Mouse (Mus musculus) midbrain, embryonic 15.5 days (tissue): ENCODE measurements around the gene Map10. TPM values are rescaled to one million over a fixed set of nuclear protein-coding genes. Genes with fewer than 3 reads are reported as not detected.

Source experiments
- ATAC-seq: fragments of 200-750 bp; cut with Nextera tagmentation; replicated peaks from 2 replicates; pipeline ENCODE4 v1.8.0; 2017; ENCODE audit warnings: moderate TSS enrichment
- H3K27ac ChIP-seq: fragments of 300-500 bp; sonication (generic); 2 replicates; pipeline ENCODE4 v1.5.1; 2015; ENCODE audit warnings: mild to moderate bottlenecking, inconsistent platforms
- H3K27me3 ChIP-seq: fragments of 300-500 bp; sonication (generic); replicated peaks from 2 replicates; pipeline ENCODE4 v1.6.1; 2015; ENCODE audit warnings: inconsistent platforms
- H3K36me3 ChIP-seq: fragments of 300-500 bp; sonication (generic); replicated peaks from 2 replicates; pipeline ENCODE4 v1.6.1; 2015; ENCODE audit warnings: inconsistent platforms
- H3K4me1 ChIP-seq: fragments of 300-500 bp; sonication (generic); 2 replicates; pipeline ENCODE4 v1.6.1; 2015; ENCODE audit warnings: inconsistent platforms
- H3K4me2 ChIP-seq: fragments of 300-500 bp; sonication (generic); 2 replicates; pipeline ENCODE4 v1.6.1; 2015; ENCODE audit warnings: inconsistent platforms, mild to moderate bottlenecking, moderate library complexity
- H3K4me3 ChIP-seq: fragments of 300-500 bp; sonication (generic); 2 replicates; pipeline ENCODE4 v1.5.1; 2015; ENCODE audit warnings: mild to moderate bottlenecking, inconsistent platforms
- H3K9ac ChIP-seq: fragments of 300-500 bp; sonication (generic); 2 replicates; pipeline ENCODE4 v1.6.1; 2015; ENCODE audit warnings: mild to moderate bottlenecking, inconsistent platforms
- H3K9me3 ChIP-seq: fragments of 300-500 bp; sonication (generic); 2 replicates; pipeline ENCODE4 v1.6.1; 2016; ENCODE audit warnings: inconsistent platforms
- WGBS: fragments of 180-500 bp; shearing (Covaris S2); methylation state at CpG from one replicate; pipeline ENCODE4 v1.1.7; 2015; ENCODE audit warnings: mixed read lengths; 5-methylcytosine and 5-hydroxymethylcytosine counted together
- polyA plus RNA-seq: library from polyadenylated mRNA; unstranded; fragments of >200 nt; fragmentation: Nextera tagmentation; extraction: Ambion mirVana; gene quantifications from 2 replicates; pipeline ENCODE4 v1.2.1, GENCODE M21; 2015

Gene Map10
- polyA plus RNA-seq, 1 experiment from 2014 or later: 9.3 TPM

DNA sequence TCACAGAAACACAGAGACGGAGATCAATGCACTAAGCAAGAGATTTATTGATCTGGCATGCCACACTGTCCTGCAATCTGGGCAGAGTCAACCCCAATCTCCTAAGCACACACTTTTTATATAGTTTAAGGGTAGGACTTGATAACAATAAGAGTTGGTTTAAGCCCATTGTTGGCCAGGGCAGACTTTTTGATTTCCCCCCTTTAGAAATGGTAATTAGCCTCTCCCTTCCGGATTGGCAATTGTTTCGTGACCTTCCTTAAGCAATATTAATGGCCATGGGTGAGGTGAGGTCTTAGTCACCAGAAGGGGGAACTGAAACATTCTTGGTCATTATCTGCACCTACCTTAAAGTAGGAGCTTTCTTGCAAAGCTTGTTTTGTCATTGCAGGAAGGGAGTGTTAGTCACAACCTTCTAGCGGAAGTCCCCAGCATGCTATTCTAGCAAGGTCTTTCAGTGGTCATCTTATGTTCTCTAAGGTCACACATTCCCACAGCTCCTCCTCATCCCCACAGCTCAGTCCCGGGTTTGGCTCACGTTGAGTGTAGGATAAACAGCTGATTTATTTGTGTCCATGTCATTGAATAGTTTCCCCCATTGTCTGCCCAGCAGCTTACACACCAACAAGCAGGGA lies 29.9 kb downstream of the Map10 start:
- H3K9ac ChIP-seq: no peak overlapping the region
- no peak for ATAC-seq
- 62% methylated on average over 6 of the region's 6 CpGs for WGBS

DNA sequence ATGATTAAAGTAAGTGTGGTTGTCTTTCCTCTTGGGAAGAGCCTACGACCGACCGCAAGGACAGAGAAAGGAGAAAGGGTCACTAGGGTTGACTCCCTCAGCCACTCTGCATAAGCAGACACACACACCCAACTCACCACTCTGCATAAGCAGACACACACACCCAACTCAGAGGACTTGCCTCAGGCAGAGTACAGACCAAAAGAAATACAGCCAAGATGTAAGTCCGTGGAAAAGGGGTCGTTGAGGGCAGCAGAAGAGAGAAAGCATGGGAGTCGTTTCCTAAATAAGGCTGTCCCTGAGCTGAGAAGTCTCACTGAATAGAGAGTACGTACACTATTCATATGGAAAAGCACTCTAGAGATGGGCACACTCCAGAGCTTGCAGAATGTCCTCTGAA lies 30.8 kb downstream of the Map10 start:
- no peaks in the 10 kb centered on the region for H3K4me1 ChIP-seq
- H3K4me3 ChIP-seq: no peak overlapping the region
- H3K9ac ChIP-seq: no peak overlapping the region
- ATAC-seq: no peak
- no peaks in the 10 kb centered on the region for H3K36me3 ChIP-seq
- no peak overlapping the region for H3K27ac ChIP-seq
- no peaks in the 10 kb centered on the region for H3K27me3 ChIP-seq
- H3K9me3 ChIP-seq: no peaks in the 10 kb centered on the region; the same call in 1 of the 2 replicates
- no peak overlapping the region for H3K4me2 ChIP-seq
- 69% methylated on average over 7 of the region's 7 CpGs for WGBS

More for the DNA sequence above, 29.9 kb downstream of the Map10 start:
- no peak overlapping the region for H3K27ac ChIP-seq
- no peaks in the 10 kb centered on the region for H3K27me3 ChIP-seq
- H3K4me3 ChIP-seq: no peak overlapping the region
- no peak overlapping the region for H3K4me2 ChIP-seq
- H3K4me1 ChIP-seq: no peaks in the 10 kb centered on the region
- no peaks in the 10 kb centered on the region; the same call in 1 of the 2 replicates for H3K9me3 ChIP-seq
- H3K36me3 ChIP-seq: no peaks in the 10 kb centered on the region

DNA sequence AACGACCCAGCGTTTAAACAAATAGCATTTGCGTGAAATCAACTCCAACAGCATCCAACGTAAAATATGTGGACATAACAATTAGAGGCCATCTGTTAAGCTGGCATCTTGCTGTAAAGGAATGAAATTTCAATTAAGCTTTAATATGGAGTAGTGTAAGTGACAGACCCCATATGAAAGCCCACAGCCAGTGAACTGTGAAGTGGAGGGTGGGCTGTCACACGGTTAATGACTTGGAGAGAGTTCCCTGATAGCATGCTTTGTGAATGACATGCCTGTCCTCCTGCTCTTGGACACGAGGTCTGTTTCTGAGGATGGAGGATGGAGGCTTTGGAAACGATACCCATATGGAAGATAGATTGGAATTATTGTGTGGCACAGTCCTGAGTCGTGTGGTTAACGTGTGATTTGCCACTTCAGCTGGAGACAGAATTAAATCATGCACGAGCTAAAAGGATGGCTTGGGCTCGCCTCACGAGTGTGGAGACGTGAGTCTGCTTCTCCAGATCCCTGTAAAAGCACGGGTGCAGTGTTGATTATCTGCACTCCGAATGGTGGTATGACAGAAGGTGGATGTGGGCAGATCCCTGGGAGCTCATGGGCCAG lies 33.4 kb downstream of the Map10 start:
- Histone ChIP-seq H3K4me2 (no peak overlapping the region), H3K27ac (no peak overlapping the region), H3K9me3 (no peaks in the 10 kb centered on the region; the same call in 1 of the 2 replicates), H3K27me3 (no peaks in the 10 kb centered on the region), H3K4me1 (no peaks in the 10 kb centered on the region), H3K4me3 (no peak overlapping the region), H3K9ac (no peak overlapping the region), H3K36me3 (no peaks in the 10 kb centered on the region)
- no peak for ATAC-seq
- 66% methylated on average over 15 of the region's 15 CpGs for WGBS

DNA sequence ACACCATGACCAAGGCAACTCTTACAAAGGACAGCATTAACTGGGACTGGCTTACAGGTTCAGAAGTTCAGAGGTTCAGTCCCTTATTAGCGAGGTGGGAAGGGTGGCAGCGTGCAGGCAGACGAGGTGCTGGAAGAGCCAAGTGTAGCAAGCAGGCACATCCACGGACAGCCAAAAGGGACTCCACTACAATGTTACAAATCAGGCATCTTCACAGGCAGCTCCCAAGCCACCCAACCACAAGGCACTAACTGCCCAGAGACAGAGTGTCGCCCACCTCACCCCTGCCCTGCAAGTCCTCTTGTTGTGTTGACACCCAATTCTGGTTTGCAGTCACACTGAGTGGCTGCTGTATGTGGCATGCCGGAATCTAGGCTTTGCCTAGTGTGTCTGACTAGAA lies 34.8 kb downstream of the Map10 start:
- Histone ChIP-seq H3K4me3 (no peak overlapping the region), H3K4me2 (no peak overlapping the region), H3K9ac (no peak overlapping the region), H3K9me3 (no peaks in the 10 kb centered on the region), H3K27me3 (no peaks in the 10 kb centered on the region), H3K4me1 (no peaks in the 10 kb centered on the region), H3K36me3 (no peaks in the 10 kb centered on the region), H3K27ac (no peak overlapping the region)
- no peak for ATAC-seq
- 88% methylated on average over 6 of the region's 6 CpGs for WGBS

DNA sequence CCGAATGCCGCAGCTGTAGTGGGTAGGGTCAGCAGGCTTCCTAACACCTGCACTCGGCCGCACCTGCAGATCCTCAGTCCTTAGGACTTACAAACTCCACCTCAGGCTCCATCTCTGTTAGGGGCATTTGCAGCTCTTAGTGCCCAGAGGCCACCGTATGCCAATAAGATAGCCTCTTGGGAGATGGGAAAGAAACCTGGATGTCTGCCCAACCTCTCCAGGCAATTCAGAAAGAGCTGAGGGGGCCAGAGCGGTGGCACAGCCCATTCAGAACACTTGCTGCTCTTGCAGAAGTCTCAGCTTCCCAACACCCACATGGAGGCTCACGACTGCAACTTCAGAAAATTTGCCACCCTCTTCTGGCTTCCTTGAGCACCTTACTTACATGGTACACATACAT lies 36.2 kb downstream of the Map10 start:
- H3K4me2 ChIP-seq: no peak overlapping the region
- H3K9me3 ChIP-seq: no peaks in the 10 kb centered on the region
- H3K27me3 ChIP-seq: no peaks in the 10 kb centered on the region
- WGBS: 79% methylated on average over 7 of the region's 7 CpGs
- no peak overlapping the region for H3K9ac ChIP-seq
- no peaks in the 10 kb centered on the region for H3K4me1 ChIP-seq
- H3K36me3 ChIP-seq: no peaks in the 10 kb centered on the region
- ATAC-seq: no peak
- no peak overlapping the region for H3K27ac ChIP-seq
- H3K4me3 ChIP-seq: no peak overlapping the region

DNA sequence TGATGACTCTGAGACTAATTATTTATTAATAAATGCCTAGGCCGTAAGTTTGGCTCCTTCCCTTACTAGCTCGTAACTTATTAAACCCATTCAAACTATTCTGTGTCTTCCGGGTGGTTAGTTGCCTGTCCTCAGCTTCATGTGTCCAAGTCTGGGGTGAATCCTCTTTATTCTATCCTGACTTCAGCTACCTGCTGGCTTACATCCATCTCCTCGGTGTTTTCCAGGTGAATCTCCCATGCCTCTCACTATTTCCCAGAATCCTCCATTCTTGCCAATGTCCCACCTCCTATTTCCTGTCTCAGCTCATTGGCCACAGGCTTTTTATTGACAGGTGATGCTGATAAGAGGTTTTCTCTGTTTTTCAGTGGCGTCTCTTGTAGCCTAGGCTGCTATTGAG lies 39.6 kb downstream of the Map10 start:
- Histone ChIP-seq H3K27ac (no peak overlapping the region), H3K4me1 (no peaks in the 10 kb centered on the region), H3K4me3 (no peak overlapping the region), H3K9me3 (no peaks in the 10 kb centered on the region), H3K4me2 (no peak overlapping the region), H3K9ac (no peak overlapping the region), H3K27me3 (no peaks in the 10 kb centered on the region), H3K36me3 (no peaks in the 10 kb centered on the region)
- ATAC-seq: no peak
- WGBS: 90% methylated on average over 5 of the region's 5 CpGs

DNA sequence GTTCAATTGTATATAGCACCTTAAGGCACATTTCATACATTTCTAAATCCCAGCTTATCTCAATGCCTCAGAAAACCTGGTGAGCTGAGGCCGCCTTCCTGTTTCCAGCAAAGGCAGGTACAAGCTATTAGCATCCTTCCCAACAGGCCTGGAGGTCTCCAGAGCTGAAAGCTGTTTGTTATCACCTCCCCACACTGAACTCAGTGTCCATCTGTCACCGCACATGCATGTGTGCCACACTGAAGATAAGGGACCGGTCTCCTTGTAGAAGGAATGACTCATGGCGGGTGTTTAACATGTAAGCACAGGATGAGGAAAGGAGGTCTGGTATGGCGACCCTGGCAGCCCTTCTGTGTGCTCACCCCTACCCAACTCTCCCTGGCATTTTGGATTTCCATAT lies 41.9 kb downstream of the Map10 start:
- no peak overlapping the region for H3K27ac ChIP-seq
- no peaks in the 10 kb centered on the region for H3K27me3 ChIP-seq
- H3K4me1 ChIP-seq: peaks cover 5% of the 10 kb centered on the region; the same call in 1 of the 2 replicates
- no peak for ATAC-seq
- H3K4me3 ChIP-seq: no peak overlapping the region
- H3K9me3 ChIP-seq: no peaks in the 10 kb centered on the region
- no peak overlapping the region for H3K9ac ChIP-seq
- H3K36me3 ChIP-seq: no peaks in the 10 kb centered on the region
- no peak overlapping the region for H3K4me2 ChIP-seq
- WGBS: 86% methylated on average over 5 of the region's 5 CpGs

DNA sequence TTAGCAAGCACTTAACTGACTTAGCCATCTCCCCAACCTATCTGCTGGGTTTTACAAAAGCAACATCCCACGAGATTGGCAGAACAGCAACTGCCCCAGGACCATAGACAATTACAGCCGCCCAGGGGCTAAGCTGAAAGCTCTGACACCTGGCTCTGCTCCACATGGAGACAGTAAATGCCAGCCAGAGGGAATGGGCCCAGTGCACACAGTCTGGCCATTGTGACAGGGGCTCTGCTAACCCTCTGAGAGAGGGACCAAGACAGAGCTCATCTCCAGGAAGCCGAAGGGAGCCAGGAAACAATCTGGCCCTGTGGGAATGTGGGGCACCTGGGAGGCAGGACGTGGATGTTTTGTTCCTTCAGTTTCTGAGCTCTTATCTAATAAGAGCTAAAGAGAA lies 46.6 kb downstream of the Map10 start:
- ATAC-seq: no peak

DNA sequence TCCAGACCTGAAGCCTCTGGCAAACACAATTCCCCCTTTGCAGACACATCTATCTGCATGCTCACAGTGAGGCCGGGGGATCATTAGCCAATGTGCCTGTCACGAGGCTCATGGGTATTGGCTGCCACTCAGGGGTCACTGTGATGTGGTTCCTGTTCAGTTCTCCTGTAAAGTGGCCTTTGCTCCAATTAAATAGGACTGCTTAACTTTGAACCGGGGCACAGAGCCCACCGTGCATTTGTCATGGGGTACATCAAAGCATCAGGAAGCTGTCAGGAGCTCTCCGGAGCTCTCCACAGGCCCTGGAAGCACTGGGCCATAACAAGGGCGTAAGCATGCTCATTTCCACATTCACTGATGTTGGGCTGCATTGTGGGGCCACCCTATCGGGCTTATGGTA lies 47.0 kb downstream of the Map10 start:
- peaks cover 10% of the 10 kb centered on the region for H3K4me1 ChIP-seq
- H3K4me2 ChIP-seq: no peak overlapping the region
- ATAC-seq: no peak
- WGBS: 14% methylated on average over 7 of the region's 7 CpGs
- 0 out of 2 replicates have a peak overlapping the region, but pooled peaks have one; percentile 28 for H3K27ac ChIP-seq
- H3K9ac ChIP-seq: no peak overlapping the region
- no peak overlapping the region for H3K4me3 ChIP-seq
- H3K9me3 ChIP-seq: no peaks in the 10 kb centered on the region
- H3K27me3 ChIP-seq: no peaks in the 10 kb centered on the region
- H3K36me3 ChIP-seq: no peaks in the 10 kb centered on the region

More for the DNA sequence above, 46.6 kb downstream of the Map10 start:
- Histone ChIP-seq H3K4me3 (no peak overlapping the region), H3K4me1 (peaks cover 10% of the 10 kb centered on the region), H3K9me3 (no peaks in the 10 kb centered on the region), H3K4me2 (no peak overlapping the region), H3K9ac (no peak overlapping the region), H3K27me3 (no peaks in the 10 kb centered on the region), H3K27ac (0 out of 2 replicates have a peak overlapping the region, but pooled peaks have one; percentile 28), H3K36me3 (no peaks in the 10 kb centered on the region)
- WGBS: 27% methylated on average over 4 of the region's 4 CpGs

DNA sequence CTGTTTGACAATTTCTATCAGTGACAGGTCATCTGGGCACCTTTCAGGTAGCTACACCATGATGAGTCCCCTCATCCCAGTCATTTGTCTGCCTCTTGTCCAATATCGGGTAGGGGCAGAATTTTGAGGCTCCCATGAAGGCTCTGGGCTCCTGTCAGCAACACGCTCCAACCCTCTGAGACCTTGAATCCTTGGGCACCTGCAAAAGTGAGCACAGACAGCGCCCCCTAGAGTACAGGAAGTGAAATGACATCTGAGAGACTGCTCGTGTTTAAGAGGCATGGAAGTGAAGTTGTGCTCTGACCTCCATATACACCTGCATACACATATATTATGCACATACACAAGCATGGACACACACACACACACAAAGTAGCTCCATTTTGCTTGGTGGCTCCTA lies 49.3 kb downstream of the Map10 start:
- Histone ChIP-seq H3K4me3 (no peak overlapping the region), H3K4me2 (no peak overlapping the region), H3K27ac (no peak overlapping the region), H3K36me3 (no peaks in the 10 kb centered on the region), H3K9ac (no peak overlapping the region), H3K27me3 (no peaks in the 10 kb centered on the region), H3K9me3 (no peaks in the 10 kb centered on the region), H3K4me1 (peaks cover 10% of the 10 kb centered on the region)
- no peak for ATAC-seq
- 57% methylated on average over 4 of the region's 4 CpGs for WGBS

DNA sequence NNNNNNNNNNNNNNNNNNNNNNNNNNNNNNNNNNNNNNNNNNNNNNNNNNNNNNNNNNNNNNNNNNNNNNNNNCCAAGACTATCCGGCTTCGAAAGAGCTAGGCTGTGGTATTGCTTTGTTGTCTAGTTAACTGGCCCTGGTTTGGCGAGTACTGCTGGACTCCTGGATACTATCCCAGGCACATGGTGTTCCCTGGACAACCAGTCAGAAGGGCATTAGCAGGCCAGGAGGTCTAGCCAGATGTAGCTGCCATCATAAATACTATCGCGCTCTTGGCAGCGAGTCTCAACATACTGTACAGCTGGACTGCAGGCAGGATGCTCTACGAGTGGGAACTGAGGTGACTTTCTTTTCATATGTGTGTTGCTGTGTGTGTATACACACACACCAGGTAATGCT lies 53.1 kb downstream of the Map10 start:
- no peak for ATAC-seq
- Histone ChIP-seq H3K4me2 (no peak overlapping the region), H3K9ac (no peak overlapping the region), H3K27ac (no peak overlapping the region), H3K9me3 (no peaks in the 10 kb centered on the region), H3K4me1 (no peaks in the 10 kb centered on the region), H3K27me3 (no peaks in the 10 kb centered on the region), H3K4me3 (no peak overlapping the region), H3K36me3 (no peaks in the 10 kb centered on the region)
- WGBS: 89% methylated on average over 7 of the region's 7 CpGs
